Mouse (Mus musculus) limb, embryonic 13.5 days (tissue): ENCODE data around the gene Ripor3. TPM values are rescaled to one million over a fixed set of nuclear protein-coding genes. Genes with fewer than 3 reads are reported as not detected.

Experiments
- ATAC-seq: fragments of 200-750 bp; cut with Nextera tagmentation; 2 replicates; pipeline ENCODE4 v1.8.0; 2017; ENCODE audit warnings: low read depth, moderate number of reproducible peaks, moderate TSS enrichment; ENCODE audit not compliant: low FRiP score
- H3K27ac ChIP-seq: fragments of 300-500 bp; sonication (generic); 2 replicates; pipeline ENCODE4 v1.5.1; 2015; ENCODE audit warnings: inconsistent platforms, mild to moderate bottlenecking, moderate library complexity
- H3K27me3 ChIP-seq: fragments of 300-500 bp; sonication (generic); 2 replicates; pipeline ENCODE4 v1.6.1; 2015; ENCODE audit warnings: mild to moderate bottlenecking, inconsistent platforms
- H3K36me3 ChIP-seq: fragments of 300-500 bp; sonication (generic); 2 replicates; pipeline ENCODE4 v1.6.1; 2015; ENCODE audit warnings: inconsistent platforms, mild to moderate bottlenecking, moderate library complexity
- H3K4me1 ChIP-seq: fragments of 300-500 bp; sonication (generic); 2 replicates; pipeline ENCODE4 v1.6.1; 2015; ENCODE audit warnings: inconsistent platforms
- H3K4me2 ChIP-seq: fragments of 300-500 bp; sonication (generic); replicated peaks from 2 replicates; pipeline ENCODE4 v1.6.1; 2015; ENCODE audit warnings: inconsistent platforms, mild to moderate bottlenecking, moderate library complexity
- H3K4me3 ChIP-seq: fragments of 300-500 bp; sonication (generic); 2 replicates; pipeline ENCODE4 v1.5.1; 2015; ENCODE audit warnings: moderate library complexity, mild to moderate bottlenecking, inconsistent platforms
- H3K9ac ChIP-seq: fragments of 300-500 bp; sonication (generic); 2 replicates; pipeline ENCODE4 v1.6.1; 2015; ENCODE audit warnings: mild to moderate bottlenecking, inconsistent platforms
- H3K9me3 ChIP-seq: fragments of 300-500 bp; sonication (generic); 2 replicates; pipeline ENCODE4 v1.6.1; 2016; ENCODE audit warnings: inconsistent platforms
- WGBS: fragments of 180-500 bp; shearing (Covaris S2); methylation state at CpG from one replicate; pipeline ENCODE4 v1.1.7; 2015; 5-methylcytosine and 5-hydroxymethylcytosine counted together
- polyA plus RNA-seq: library from polyadenylated mRNA; unstranded; fragments of >200 nt; fragmentation: Nextera tagmentation; extraction: Ambion mirVana; gene quantifications from 2 replicates; pipeline ENCODE4 v1.2.1, GENCODE M21; 2015

The Ripor3 gene
- polyA plus RNA-seq, 1 experiment from 2014 or later: 2.6 TPM

GRCm38 (mm10) chr2:168025174-168025573 is 14.8 kb upstream of the Ripor3 start:
- 0 out of 2 replicates have a peak, but pooled peaks have one; percentile 51 for ATAC-seq

GRCm38 (mm10) chr2:168023763-168024402 is 13.5 kb upstream of the Ripor3 start:
- H3K4me2 ChIP-seq: no peak overlapping the region
- no peaks in the 10 kb centered on the region for H3K36me3 ChIP-seq
- 75% methylated on average over 3 of the region's 3 CpGs for WGBS
- H3K4me3 ChIP-seq: no peak overlapping the region
- H3K27me3 ChIP-seq: no peaks in the 10 kb centered on the region
- H3K9ac ChIP-seq: no peak overlapping the region
- no peak overlapping the region for H3K27ac ChIP-seq
- ATAC-seq: no peak
- H3K4me1 ChIP-seq: peaks cover 19% of the 10 kb centered on the region
- H3K9me3 ChIP-seq: peaks cover 9% of the 10 kb centered on the region

More at GRCm38 (mm10) chr2:168025174-168025573, 14.8 kb upstream of the Ripor3 start:
- WGBS: 37% methylated on average over 12 of the region's 12 CpGs
- H3K9me3 ChIP-seq: peaks cover 13% of the 10 kb centered on the region
- H3K4me3 ChIP-seq: no peak overlapping the region
- peaks cover 9% of the 10 kb centered on the region for H3K4me1 ChIP-seq
- no peak overlapping the region for H3K4me2 ChIP-seq
- H3K9ac ChIP-seq: peak overlapping the region; percentile 50; the same call in 1 of the 2 replicates
- H3K36me3 ChIP-seq: no peaks in the 10 kb centered on the region
- no peaks in the 10 kb centered on the region for H3K27me3 ChIP-seq
- peak overlapping the region; percentile 72; the same call in 1 of the 2 replicates for H3K27ac ChIP-seq

- Histone ChIP-seq H3K27me3 (0 out of 2 replicates have a peak, but pooled peaks cover 3% of the 10 kb centered on the region), H3K36me3 (no peaks in the 10 kb centered on the region), H3K4me2 (no peak overlapping the region), H3K9ac (no peak overlapping the region), H3K4me1 (peaks cover 14% of the 10 kb centered on the region), H3K9me3 (no peaks in the 10 kb centered on the region), H3K4me3 (no peak overlapping the region), H3K27ac (peak overlapping the region; percentile 52)
- WGBS: 74% methylated on average over 9 of the region's 9 CpGs
- peak; percentile 52; the same call in 1 of the 2 replicates for ATAC-seq
Measured at GRCm38 (mm10) chr2:168019201-168019715, 8.8 kb upstream of the Ripor3 start.

GRCm38 (mm10) chr2:168016951-168017391 is 6.6 kb upstream of the Ripor3 start:
- Histone ChIP-seq H3K27me3 (0 out of 2 replicates have a peak, but pooled peaks cover 3% of the 10 kb centered on the region), H3K9me3 (no peaks in the 10 kb centered on the region), H3K4me2 (no peak overlapping the region), H3K4me3 (no peak overlapping the region), H3K4me1 (peaks cover 15% of the 10 kb centered on the region), H3K27ac (no peak overlapping the region), H3K9ac (no peak overlapping the region), H3K36me3 (no peaks in the 10 kb centered on the region)
- WGBS: 40% methylated on average over 5 of the region's 5 CpGs
- ATAC-seq: peak; percentile 17; the same call in 1 of the 2 replicates

- H3K9me3 ChIP-seq: no peaks in the 10 kb centered on the region
- peak overlapping the region; percentile 67; the same call in 1 of the 2 replicates for H3K27ac ChIP-seq
- H3K4me2 ChIP-seq: no peak overlapping the region; the same call in 1 of the 2 replicates
- H3K9ac ChIP-seq: no peak overlapping the region
- no peak overlapping the region for H3K4me3 ChIP-seq
- 7% methylated on average over 11 of the region's 11 CpGs for WGBS
- peak; percentile 42; the same call in 1 of the 2 replicates for ATAC-seq
- H3K4me1 ChIP-seq: peaks cover 27% of the 10 kb centered on the region
- 0 out of 2 replicates have a peak, but pooled peaks cover 2% of the 10 kb centered on the region for H3K27me3 ChIP-seq
- no peaks in the 10 kb centered on the region for H3K36me3 ChIP-seq
Measured at GRCm38 (mm10) chr2:168010893-168011292, 475 bp upstream of the Ripor3 start.

GRCm38 (mm10) chr2:168008132-168008531 is 2.3 kb downstream of the Ripor3 start:
- WGBS: 66% methylated on average over 3 of the region's 3 CpGs
- Histone ChIP-seq H3K9me3 (no peaks in the 10 kb centered on the region), H3K27me3 (no peaks in the 10 kb centered on the region), H3K36me3 (no peaks in the 10 kb centered on the region), H3K4me3 (no peak overlapping the region), H3K4me2 (no peak overlapping the region), H3K9ac (no peak overlapping the region), H3K4me1 (peaks cover 38% of the 10 kb centered on the region), H3K27ac (no peak overlapping the region)
- no peak for ATAC-seq

GRCm38 (mm10) chr2:168006489-168006888 is 3.9 kb downstream of the Ripor3 start:
- H3K27ac ChIP-seq: no peak overlapping the region
- WGBS: 76% methylated on average over 6 of the region's 6 CpGs
- H3K4me1 ChIP-seq: peaks cover 33% of the 10 kb centered on the region
- H3K9me3 ChIP-seq: no peaks in the 10 kb centered on the region
- H3K9ac ChIP-seq: no peak overlapping the region
- no peak overlapping the region for H3K4me2 ChIP-seq
- H3K36me3 ChIP-seq: no peaks in the 10 kb centered on the region
- no peaks in the 10 kb centered on the region for H3K27me3 ChIP-seq
- ATAC-seq: no peak
- no peak overlapping the region for H3K4me3 ChIP-seq

- WGBS: 31% methylated on average over 3 of the region's 3 CpGs
- H3K4me3 ChIP-seq: no peak overlapping the region
- peaks cover 2% of the 10 kb centered on the region for H3K9me3 ChIP-seq
- H3K9ac ChIP-seq: no peak overlapping the region
- no peak overlapping the region for H3K4me2 ChIP-seq
- H3K36me3 ChIP-seq: peaks cover under 1% of the 10 kb centered on the region; the same call in 1 of the 2 replicates
- H3K4me1 ChIP-seq: peaks cover 25% of the 10 kb centered on the region
- H3K27me3 ChIP-seq: no peaks in the 10 kb centered on the region
- ATAC-seq: no peak
- H3K27ac ChIP-seq: no peak overlapping the region
Measured at GRCm38 (mm10) chr2:168005616-168006015, 4.8 kb downstream of the Ripor3 start.

GRCm38 (mm10) chr2:168005005-168005404 is 5.4 kb downstream of the Ripor3 start:
- H3K4me1 ChIP-seq: peaks cover 19% of the 10 kb centered on the region
- 56% methylated on average over 3 of the region's 3 CpGs for WGBS
- H3K4me3 ChIP-seq: no peak overlapping the region
- H3K9ac ChIP-seq: no peak overlapping the region
- no peak overlapping the region for H3K4me2 ChIP-seq
- ATAC-seq: no peak
- no peaks in the 10 kb centered on the region for H3K27me3 ChIP-seq
- no peak overlapping the region for H3K27ac ChIP-seq
- peaks cover 8% of the 10 kb centered on the region for H3K9me3 ChIP-seq
- peaks cover 7% of the 10 kb centered on the region; the same call in 1 of the 2 replicates for H3K36me3 ChIP-seq

- no peak for ATAC-seq
- H3K27me3 ChIP-seq: no peaks in the 10 kb centered on the region
- H3K9ac ChIP-seq: no peak overlapping the region
- peaks cover 15% of the 10 kb centered on the region for H3K4me1 ChIP-seq
- peaks cover 8% of the 10 kb centered on the region for H3K9me3 ChIP-seq
- no peak overlapping the region for H3K4me2 ChIP-seq
- H3K4me3 ChIP-seq: no peak overlapping the region
- H3K27ac ChIP-seq: no peak overlapping the region
- 55% methylated on average over 2 of the region's 2 CpGs for WGBS
- H3K36me3 ChIP-seq: peaks cover 7% of the 10 kb centered on the region; the same call in 1 of the 2 replicates
Measured at GRCm38 (mm10) chr2:168004369-168004768, 6.0 kb downstream of the Ripor3 start.

- no peak for ATAC-seq
- 46% methylated on average over 11 of the region's 12 CpGs for WGBS
- Histone ChIP-seq H3K4me3 (no peak overlapping the region), H3K4me2 (no peak overlapping the region), H3K27ac (peak overlapping the region; percentile 6; the same call in 1 of the 2 replicates), H3K27me3 (no peaks in the 10 kb centered on the region), H3K9me3 (peaks cover 8% of the 10 kb centered on the region), H3K9ac (peak overlapping the region; percentile 13; the same call in 1 of the 2 replicates), H3K36me3 (peaks cover 7% of the 10 kb centered on the region; the same call in 1 of the 2 replicates), H3K4me1 (peaks cover 15% of the 10 kb centered on the region)
Measured at GRCm38 (mm10) chr2:168003431-168003830, 7.0 kb downstream of the Ripor3 start.

- no peak for ATAC-seq
- 61% methylated on average over 2 of the region's 2 CpGs for WGBS
Measured at GRCm38 (mm10) chr2:168002884-168003283, 7.5 kb downstream of the Ripor3 start.

More at GRCm38 (mm10) chr2:168002884-168003283, 7.5 kb downstream of the Ripor3 start:
- Histone ChIP-seq H3K27me3 (0 out of 2 replicates have a peak, but pooled peaks cover under 1% of the 10 kb centered on the region), H3K36me3 (peaks cover 7% of the 10 kb centered on the region; the same call in 1 of the 2 replicates), H3K4me2 (no peak overlapping the region), H3K9me3 (peaks cover 8% of the 10 kb centered on the region), H3K9ac (peak overlapping the region; percentile 13; the same call in 1 of the 2 replicates), H3K27ac (no peak overlapping the region), H3K4me3 (no peak overlapping the region), H3K4me1 (peaks cover 15% of the 10 kb centered on the region)
